Mouse (Mus musculus) layer of hippocampus, postnatal 14 days (tissue): ENCODE data around the gene Samm50. TPM values are rescaled to one million over a fixed set of nuclear protein-coding genes. Genes with fewer than 3 reads are reported as not detected.
A peak's percentile ranks its signal among the peaks of the same experiment; 100 is the strongest.

Source experiments
- DNase-seq, 2 experiments: peaks; one replicate each; pipeline ENCODE4 v3.0.0; 2021 to 2022; ENCODE audit warnings: low spot score in 2 of 2, mixed read lengths in 1 of 2
- total RNA-seq, 2 experiments: library from RNA; stranded (reverse); gene quantifications; 2 replicates each; pipeline ENCODE4 v1.2.3; 2021

The Samm50 gene
- total RNA-seq, 2 experiments from 2014 or later = 88.3 to 89.8 TPM

DNA sequence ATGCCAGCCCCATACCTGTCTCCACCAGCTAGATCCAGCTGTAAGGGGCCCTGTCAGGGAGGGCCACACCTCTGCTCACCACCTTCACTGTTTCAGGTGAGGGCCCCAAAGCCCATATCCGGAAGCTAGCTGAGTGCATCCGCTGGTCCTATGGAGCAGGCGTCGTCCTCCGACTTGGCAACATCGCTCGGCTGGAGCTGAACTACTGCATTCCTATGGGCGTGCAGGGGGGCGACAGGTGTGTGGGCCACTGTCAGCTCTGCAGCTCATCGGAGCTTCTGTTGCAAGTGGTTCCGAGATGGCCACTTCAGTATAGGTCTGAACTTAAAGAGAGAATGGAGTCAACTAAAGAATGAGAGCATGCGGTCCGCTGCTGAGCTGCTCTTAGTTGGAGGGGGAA lies 18.9 kb downstream of the Samm50 start:
- DNase-seq = no peak

DNA sequence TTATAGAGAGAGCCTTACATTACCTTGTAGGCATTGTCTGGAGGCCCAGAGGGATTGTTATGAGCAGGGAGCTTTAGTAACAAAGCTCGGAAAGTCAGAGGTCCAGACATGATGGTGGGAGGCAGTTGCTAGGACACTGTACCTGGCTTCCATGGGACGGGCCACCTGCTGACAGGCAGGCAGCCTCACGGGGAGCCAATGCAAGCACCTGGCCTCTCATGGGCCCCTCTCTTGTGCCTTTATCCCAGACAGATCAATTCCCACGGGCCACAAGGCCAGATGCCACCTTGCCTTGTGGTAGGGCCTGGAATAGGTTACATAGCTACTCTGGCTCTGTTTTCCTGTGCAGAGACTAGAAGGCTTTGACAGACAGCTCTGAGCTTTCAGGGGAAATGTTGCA lies 19.5 kb downstream of the Samm50 start:
- no peak for DNase-seq

DNA sequence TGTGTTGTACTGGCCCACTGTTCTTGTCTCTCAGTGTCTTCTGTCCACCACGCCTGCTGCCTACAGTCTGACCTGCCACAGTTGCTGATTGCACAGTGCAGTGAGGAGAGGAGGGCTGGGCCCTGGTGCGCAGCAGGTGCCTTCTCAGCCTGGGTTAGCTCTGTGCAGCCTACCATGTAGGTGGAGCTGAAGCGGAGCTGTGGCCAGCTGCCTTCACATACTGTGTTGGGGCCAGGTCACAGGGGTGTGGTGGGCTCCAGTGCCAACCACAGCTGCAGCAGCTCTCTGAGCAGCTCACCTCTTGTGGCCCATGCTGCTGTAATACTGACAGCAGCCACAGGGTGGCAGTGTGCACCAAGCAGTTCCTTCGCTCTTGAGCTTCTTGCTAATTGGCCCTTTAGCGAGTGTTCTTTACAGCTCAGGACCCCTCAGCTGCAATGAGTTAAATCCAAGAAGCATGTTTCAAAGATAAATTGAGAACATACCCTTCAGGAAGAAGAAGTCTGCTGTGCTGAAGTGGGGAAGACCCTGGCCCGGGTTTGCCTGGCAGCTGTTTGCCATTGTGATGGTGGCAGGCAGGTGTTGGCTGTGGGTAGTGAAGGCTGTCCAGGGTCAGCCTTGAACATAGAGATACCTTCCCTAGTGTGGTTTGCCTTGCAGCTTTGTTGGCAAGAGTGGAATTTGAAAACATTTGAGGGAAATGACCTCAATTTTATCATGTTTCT lies 20.2 kb downstream of the Samm50 start:
- peak; percentile 87 to 92 for DNase-seq

DNA sequence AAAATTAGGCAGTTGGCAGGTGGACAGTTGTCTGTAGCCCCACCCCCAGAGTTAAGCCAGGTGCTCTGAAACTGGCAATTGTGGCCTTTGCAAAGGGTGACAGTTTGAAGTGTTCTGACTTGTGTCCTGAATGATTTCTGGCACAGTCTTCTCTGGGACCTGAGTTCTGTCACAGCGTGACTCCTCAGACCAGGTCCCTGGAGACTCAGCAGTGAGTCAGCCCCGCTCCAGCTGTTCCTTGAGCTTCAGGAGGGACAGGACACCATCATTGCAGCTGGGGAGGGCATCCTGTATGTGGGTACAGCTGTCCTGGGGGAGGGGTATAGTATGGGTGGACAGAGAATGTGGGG lies 20.7 kb downstream of the Samm50 start:
- no peak for DNase-seq

DNA sequence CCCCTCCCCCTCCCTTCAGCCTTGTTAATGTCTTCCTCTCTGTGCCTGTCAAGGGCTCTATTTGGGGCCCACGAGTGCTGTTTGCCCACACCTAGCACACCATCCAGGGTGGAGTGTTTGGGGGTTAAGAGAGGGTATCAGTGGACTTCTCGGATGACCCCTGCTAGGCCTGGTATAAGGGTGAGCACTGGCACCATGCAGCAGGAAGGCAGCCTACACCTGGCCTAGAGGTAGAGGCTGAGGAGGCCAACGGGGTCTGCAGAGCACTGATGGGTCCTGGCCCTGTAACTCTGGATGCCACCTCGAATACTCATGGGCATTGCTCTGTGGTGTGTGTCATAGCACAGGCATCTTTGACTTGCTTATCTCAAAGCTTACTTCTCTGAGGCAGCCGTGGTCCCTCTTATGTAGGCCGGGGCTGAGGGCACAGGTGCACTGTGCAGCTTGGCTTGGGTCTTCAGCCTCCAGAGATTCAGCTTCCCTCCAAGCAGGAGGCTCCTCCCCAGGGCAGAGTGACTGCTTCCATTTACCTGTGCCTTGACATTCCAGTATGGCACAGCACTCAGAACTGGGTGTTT lies 21.2 kb downstream of the Samm50 start:
- no peak for DNase-seq

DNA sequence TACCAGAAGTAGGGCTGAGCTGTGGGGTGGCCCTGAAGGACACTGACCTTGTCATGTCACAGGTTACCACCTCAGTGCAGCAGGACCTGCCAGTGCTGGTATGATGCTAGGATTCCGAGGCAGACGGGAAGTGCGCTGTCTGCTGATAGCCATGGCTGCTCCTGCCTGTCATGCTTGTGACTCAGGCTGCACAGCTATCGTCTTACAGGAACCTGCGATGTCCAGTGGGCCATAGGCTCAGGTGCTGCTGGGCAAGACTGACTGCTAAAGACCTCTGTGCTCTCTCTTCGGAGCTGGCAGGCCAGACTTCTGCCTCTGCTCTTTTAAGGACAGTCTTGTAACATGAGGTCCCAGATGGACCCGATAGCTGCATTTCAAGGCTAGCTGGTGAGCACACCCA lies 22.4 kb downstream of the Samm50 start:
- DNase-seq = no peak

DNA sequence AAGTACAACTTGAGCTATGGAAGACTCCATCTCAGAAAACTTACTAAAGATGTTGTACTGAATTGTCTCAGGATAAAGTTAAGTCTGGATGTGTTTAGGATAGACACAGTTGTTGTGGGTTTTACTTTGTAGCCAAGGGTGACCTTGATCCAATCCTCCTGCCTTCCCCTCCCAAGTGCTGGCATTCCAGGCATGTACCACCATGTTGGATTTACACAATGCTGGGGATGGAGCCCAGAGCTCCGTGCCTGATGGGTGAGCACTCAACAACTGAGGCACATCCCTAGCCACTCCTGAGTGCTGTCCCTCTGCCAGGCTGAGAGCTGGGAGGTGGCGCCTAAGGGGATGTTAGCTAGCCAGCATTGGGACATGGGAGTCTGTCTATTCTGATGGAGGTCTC lies 23.2 kb downstream of the Samm50 start:
- DNase-seq = no peak

DNA sequence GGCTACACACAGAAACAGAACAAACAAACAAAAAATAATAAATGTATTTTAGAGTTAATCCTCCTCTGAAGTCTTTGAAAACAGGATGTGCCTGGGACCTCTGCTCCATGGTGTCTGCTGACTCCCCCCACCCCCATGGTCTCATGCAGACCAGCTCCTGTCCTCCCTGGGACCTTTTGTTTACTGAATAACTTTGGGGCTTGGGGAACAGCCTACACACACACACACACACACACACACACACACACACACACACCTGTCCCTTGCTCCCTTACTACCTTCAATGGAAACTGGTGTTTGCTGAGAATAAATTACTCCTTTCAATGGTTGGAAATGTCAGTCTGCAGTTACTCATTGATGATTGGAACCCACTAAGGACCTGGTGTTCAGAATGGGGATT lies 24.0 kb downstream of the Samm50 start:
- DNase-seq = no peak

DNA sequence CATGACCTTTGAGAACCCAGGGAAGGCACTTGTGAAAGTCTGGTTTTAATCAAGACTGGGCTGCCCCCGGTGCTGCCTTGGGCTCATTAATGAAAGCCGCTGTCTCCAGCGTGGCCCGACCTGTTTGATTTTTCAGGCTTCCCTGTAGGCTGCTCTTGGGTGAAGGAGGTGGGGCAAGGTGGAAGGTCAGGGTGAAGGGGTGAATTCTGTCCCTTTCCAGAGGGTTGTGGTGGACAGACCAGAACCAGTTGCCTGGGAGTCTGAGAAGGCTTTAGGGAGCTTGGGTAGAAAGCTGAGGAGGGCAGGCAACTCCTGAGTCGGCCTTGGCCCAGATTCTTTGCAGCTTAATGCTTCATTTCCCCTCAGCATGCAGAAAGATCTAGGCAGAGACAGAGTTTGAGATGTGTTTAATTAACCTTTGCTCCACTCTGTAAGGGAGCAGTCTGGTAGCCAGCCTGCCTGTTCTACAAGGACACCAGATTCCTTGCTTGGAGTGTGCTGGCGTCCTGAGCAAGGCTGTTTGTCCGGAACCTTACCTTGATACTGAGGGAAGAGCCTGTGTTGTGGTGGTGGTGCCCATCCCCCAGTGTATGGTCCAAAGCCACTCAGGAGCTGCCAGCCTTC lies 24.5 kb downstream of the Samm50 start:
- DNase-seq = no peak

DNA sequence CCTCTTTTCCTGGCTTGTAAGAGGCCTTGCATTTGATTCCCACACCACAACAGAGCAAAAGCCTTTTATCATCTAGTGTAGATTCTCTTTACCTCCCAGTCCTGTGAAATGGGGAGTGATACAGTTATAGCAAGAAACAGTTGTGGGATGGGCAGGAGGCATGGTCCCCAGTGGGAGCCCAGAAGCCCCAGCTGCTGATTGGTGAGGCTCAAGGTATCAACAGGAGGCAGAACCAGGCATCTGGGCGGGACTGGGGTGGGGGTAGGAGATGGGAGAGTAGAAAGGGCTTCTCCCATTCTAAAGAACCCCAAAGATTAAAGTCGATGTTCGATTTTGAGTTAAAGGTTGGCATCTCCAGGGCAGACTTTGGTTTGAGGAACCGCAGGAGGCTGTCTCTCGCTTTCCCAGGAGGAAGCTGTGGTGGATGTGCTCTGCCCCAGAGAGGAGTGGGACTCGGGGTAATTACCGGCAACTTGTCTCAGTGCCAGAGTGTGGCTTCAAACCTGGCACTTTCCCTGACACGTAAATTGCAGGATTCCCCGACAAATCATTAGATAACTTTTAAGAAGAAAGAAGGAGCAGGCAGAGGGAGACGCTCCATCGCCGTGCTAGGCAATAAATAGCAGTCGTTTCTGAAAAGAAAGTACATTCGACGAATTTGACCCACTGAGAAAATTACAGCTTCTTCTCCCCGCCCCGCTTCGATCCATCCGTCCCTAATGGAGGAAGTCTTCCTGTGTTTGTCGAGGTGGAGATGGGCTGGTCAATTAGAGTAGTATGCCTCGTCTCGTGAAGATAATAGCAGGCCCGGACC lies 26.1 kb downstream of the Samm50 start:
- no peak for DNase-seq

DNA sequence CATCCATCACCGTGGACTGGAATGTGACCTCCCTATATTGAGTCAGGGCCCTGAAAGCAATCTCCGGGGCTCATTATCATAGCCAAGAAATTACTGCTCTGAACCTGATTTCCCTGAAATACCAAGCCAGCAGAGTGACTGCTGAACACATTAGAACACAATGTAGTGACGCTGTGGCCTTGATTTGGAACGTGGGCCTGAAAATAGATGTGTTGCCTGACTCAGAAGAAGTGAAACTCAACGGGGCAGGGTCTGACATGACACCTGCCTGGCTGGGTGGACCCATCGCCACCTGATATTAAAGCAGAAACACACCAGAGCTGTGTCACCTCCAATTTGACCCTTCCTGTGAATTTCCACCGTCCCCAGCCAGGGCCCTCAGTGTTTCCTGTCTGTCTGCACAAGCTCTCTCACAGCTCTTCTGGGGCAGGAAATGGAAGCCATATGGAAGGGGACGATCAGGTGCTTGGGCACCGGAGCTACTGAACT lies 26.8 kb downstream of the Samm50 start:
- no peak for DNase-seq

DNA sequence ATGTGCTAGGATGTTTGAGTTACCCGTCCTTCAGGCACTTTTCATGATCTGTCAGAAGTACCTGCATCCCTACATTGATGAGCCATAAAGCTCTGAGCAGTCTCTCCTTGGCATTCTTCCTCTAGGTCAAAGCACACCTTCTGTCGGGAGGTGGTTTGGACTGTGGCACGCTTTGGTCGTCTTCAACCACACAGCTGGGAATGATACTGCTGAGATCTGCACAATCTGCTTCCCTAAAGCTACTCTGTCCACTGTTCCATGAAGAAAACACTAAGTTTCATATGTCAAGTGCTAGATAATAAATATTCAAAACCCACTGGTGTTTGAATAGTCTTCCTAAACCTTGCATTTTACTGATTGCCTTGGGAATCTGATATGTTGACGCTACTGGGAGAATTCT lies 29.5 kb downstream of the Samm50 start:
- no peak for DNase-seq

DNA sequence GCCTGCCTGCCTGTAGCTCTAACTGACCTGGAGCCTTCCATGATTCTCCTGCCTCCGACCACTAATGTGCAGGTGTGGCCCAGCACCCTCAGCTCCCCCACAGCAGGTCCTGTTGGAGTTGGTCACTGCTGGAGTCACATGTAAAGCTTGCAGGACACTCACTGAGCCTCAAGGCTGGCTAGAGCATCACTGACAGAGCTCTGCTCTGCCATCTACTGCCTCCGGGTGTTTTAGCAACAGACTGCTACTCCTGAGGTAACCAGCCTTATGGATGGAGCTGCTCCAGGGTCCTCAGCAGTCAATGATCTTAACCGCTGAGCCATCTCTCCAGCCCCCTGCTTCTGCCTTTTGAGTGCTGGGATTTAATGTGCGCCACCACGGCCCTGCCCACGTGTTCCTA lies 31.4 kb downstream of the Samm50 start:
- DNase-seq = no peak

DNA sequence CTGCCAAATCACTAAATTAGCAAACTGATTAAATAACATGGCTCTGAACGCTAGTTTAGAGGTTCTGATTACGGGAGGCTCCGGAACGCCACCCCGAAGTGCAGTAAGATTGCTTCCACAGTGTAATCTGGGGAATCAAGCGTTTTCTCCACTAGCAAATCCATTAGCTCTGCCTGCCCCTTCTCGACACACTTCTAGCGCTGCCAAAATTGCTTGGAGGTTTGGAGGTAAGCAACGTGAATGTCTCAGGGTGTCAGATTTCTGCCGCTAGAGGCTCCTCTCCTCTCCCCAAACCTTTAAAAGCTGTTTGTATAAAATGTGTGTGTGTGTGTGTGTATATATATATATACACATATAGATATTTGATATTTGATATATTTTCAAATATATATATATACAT lies 32.7 kb downstream of the Samm50 start:
- no peak for DNase-seq

DNA sequence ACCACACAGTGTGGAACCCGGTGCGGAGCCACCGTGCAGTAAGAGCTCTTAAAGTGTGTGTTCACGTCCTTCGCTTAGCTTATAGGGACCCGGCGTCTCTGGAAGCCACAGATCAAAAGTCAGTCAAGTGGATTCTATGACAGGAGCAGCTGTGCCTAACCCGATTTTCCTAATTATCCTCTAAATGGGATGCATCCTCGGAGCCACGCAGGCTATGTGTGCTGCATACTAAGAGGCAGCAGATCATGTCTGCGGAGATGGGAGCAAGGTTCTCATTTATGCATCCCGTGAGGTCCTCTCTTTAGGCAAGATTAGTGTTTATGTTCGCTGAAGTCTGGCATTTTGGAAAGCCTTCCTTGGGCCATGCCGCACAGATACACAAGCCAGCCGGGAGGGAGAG lies 34.9 kb downstream of the Samm50 start:
- DNase-seq = no peak

DNA sequence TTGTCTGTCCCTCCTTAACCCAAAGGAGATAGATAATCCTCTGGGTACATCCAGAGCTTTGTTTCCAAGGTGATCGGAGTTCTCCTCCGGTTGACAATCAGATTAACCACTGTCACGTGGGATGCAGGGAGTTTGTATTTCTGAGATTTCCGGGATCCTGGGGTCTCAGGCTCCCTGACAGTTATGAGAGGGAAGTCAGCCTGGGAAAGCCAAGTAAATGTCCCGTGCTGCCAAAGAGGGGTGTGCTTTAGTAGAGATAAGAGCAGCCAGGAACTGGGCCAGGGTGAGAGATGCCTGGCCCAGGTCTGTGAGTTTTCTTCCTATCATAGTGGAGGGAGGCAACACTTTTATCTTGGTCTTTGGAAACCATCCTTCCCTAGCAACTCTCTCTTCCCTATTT lies 38.6 kb downstream of the Samm50 start:
- no peak for DNase-seq

DNA sequence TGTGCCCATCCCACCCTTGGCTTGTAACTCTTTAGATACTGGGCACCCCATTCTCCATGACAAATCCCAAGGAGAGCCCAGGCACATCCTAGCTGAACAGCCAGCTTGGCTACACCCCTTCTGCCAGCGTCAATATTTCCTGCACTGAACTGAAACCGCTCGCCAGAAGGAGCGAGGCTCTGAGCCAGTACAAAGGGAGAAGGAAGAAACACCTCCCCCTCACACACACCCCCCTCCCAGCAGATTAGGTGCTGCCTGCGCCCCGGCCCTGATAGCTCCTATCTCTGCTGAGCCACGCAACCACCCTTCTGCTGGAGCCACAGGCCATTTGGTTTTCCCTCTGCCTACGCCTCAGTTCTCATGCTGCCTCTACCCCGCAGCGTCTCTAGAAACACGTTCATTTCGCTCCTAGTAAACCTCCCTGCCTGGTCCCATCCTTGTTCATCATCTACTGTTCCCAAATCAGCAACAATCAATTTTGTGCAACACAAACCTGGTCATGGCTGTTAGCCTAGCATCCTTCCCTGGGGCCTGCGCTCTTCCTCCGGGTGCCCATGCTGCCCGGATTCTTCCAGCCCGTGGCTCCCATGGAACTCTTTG lies 39.2 kb downstream of the Samm50 start:
- DNase-seq = peak; percentile 58 to 59

DNA sequence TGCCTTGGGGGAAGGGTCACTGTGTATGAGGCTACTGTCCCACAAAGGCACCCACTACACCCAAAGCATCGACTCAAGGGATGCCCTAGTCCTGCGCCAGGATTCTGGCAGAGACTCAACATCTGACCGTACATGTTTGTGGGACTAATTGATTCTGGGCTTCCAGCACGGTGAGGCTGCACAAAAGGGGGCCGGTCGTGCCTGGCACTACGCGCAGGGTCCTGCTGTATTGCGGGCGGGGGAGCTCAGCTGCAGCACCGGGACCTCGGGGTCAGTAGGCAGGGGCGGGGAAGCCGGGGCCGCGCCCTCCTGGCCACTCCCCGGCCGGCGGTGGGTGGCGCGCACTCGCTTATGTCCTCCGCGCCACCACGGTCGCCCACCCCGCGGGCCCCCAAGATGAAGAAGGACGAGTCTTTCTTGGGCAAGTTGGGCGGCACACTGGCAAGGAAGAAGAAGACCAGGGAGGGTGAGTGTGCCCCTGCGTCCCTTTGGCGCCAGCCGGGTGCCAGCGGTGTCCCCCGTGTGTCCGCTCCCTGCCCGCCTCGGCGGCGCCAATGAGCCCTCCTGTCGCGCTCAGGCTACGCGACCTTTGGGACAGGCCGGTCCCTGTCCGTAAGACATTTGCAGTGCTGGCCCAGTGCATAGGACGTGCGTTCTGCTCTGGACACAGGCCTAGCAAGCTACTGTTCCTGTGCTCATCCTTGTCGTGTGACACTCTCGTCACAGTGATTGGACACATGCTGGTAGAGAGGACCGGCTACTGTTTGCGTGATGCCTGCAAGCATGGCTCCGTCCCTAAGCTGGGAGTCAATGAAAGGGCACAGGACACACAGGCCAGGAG lies 39.9 kb downstream of the Samm50 start, which contains the start of gene Parvb:
TSS of gene Parvb (plus strand) at position 323 of the 841 bp plus-strand sequence.
- DNase-seq = peak; percentile 57 to 60

DNA sequence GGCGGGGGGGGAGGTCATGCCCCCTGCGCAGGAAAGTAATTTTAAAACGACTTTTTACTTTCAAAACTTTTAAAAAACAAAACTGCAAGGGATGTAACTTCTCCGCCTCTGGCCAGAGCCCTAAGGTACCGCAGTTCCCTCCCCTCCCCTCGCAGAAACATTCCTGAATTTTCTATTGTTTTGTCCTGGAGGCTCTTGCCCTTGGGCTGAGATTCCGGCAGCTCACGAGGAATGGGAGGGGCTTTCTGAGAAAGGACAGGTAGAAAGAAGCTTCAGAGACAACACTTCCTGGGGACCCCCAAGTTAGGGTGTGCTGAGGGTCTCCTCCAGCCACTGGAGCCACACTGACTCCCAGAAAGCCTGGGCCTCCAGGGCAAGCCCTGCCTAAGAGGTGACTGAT lies 40.6 kb downstream of the Samm50 start:
- no peak for DNase-seq

DNA sequence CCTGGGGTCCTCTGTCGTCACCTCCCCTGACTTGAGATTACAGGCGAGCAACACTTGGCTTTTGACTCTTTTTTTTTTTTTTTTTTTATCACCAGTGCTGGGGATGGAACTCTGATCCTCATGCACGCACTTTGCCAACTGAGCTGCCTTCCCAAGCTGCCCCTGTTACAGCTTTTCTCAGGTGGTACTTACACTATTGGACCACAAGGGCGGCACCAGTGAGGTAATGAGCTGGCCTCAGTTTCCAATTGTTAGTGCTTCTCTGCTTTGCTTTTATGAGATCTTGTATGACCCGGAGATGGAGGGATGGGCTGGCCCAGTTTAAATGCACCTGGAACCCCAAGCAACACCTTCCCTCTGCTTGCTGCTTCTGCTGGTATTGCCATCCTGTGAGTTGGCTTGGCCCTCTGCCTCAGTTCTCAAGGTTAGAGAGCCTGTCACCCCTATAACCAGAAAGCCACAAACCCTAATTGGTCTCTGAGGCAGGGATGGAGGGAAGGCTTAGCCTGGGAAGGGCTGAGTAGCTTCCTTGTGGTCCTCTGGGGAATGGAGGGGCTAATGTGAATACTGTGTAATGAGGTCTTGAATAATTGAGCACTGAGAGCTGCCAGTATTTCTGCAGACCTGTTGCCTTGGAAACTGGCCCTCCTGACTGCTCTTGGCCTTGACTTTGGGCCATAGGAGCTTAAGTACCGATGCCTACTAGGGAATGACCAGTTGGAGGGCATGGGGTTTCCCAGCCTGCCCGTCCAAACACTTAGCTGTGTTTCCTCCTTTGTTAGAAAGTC lies 42.9 kb downstream of the Samm50 start:
- no peak for DNase-seq
